Mouse (Mus musculus): ENCODE measurements at regions not wholly inside any gene's neighbourhood (a gene's known extent, or its start where the extent isn't known, plus 50 kb on each side); places are given as distances from the start of the nearest gene placed in this dataset.

- TF ChIP-seq HCFC1 (IDR thresholded peaks at IDR 0.05; ENCODE audit: borderline replicate concordance, insufficient read depth, low read length), result no peak
- TF ChIP-seq ZC3H11A (IDR thresholded peaks at IDR 0.05; ENCODE audit: borderline replicate concordance, low read depth, low read length), result no peak
- TF ChIP-seq MAFK (IDR thresholded peaks at IDR 0.05; ENCODE audit: insufficient read depth, low read depth, low read length), result no peak
Observed at GRCm38 (mm10) chr8:34709911-34710733, 598.6 kb upstream of the Gm10131 start.

Data from ES-E14 (cell line).